Mouse (Mus musculus): ENCODE data around the gene Sdr42e1. TPM values are rescaled to one million over a fixed set of nuclear protein-coding genes. Genes with fewer than 3 reads are reported as not detected.

Gene Sdr42e1
- polyA plus RNA-seq, 1 experiment, result 5.8 TPM

- Histone ChIP-seq H3K4me1 (ENCODE audit: control insufficient read depth, insufficient read depth, low read length) (no peaks in the 10 kb centered on the region), H3K4me3 (replicated peaks; ENCODE audit: insufficient read depth, low read depth, low read length) (no peak overlapping the region), H3K27ac (ENCODE audit: insufficient read depth, low read length) (no peak overlapping the region), H3K27me3 (ENCODE audit: control insufficient read depth, insufficient read depth, low read length) (no peaks in the 10 kb centered on the region)
- DNase-seq, result no peak
- TF ChIP-seq CTCF (IDR thresholded peaks at IDR 0.05; ENCODE audit: borderline replicate concordance, insufficient read depth, low read depth, low read length) (no peak), POLR2A (IDR thresholded peaks at IDR 0.05; ENCODE audit: borderline replicate concordance, insufficient read depth, low read length) (no peak)
- 78% methylated on average over 5 of the region's 5 CpGs for WGBS
Observed at GRCm38 (mm10) chr8:117632532-117632931, 41.0 kb downstream of the Sdr42e1 start.

- H3K27ac ChIP-seq (ENCODE audit: insufficient read depth, low read length), result no peak overlapping the region
- H3K4me1 ChIP-seq (ENCODE audit: control insufficient read depth, insufficient read depth, low read length), result no peaks in the 10 kb centered on the region
- TF ChIP-seq CTCF (IDR thresholded peaks at IDR 0.05; ENCODE audit: borderline replicate concordance, insufficient read depth, low read depth, low read length) (no peak), POLR2A (IDR thresholded peaks at IDR 0.05; ENCODE audit: borderline replicate concordance, insufficient read depth, low read length) (no peak)
- no peak for DNase-seq
- H3K4me3 ChIP-seq (replicated peaks; ENCODE audit: insufficient read depth, low read depth, low read length), result no peak overlapping the region
- H3K27me3 ChIP-seq (ENCODE audit: control insufficient read depth, insufficient read depth, low read length), result no peaks in the 10 kb centered on the region
- WGBS, result 24% methylated on average over 9 of the region's 9 CpGs
Observed at GRCm38 (mm10) chr8:117627096-117627495, 46.4 kb downstream of the Sdr42e1 start.

- 21% methylated on average over 14 of the region's 14 CpGs for WGBS
Observed at GRCm38 (mm10) chr8:117626040-117626838, 47.2 kb downstream of the Sdr42e1 start.

GRCm38 (mm10) chr8:117612861-117613260 lies 60.6 kb downstream of the Sdr42e1 start:
- DNase-seq, result no peak
- H3K27ac ChIP-seq (ENCODE audit: insufficient read depth, low read length), result no peak overlapping the region
- H3K4me1 ChIP-seq (ENCODE audit: control insufficient read depth, insufficient read depth, low read length), result no peaks in the 10 kb centered on the region
- whole genome bisulfite sequencing, result 87% methylated on average over 12 of the region's 12 CpGs
- H3K4me3 ChIP-seq (replicated peaks; ENCODE audit: insufficient read depth, low read depth, low read length), result no peak overlapping the region
- TF ChIP-seq CTCF (IDR thresholded peaks at IDR 0.05; ENCODE audit: borderline replicate concordance, insufficient read depth, low read depth, low read length), result no peak
- TF ChIP-seq POLR2A (IDR thresholded peaks at IDR 0.05; ENCODE audit: borderline replicate concordance, insufficient read depth, low read length), result no peak
- no peaks in the 10 kb centered on the region for H3K27me3 ChIP-seq (ENCODE audit: control insufficient read depth, insufficient read depth, low read length)

More at GRCm38 (mm10) chr8:117626040-117626838, 47.2 kb downstream of the Sdr42e1 start:
- H3K4me3 ChIP-seq (replicated peaks; ENCODE audit: insufficient read depth, low read depth, low read length), result no peak overlapping the region
- no peak overlapping the region for H3K27ac ChIP-seq (ENCODE audit: insufficient read depth, low read length)
- no peaks in the 10 kb centered on the region for H3K27me3 ChIP-seq (ENCODE audit: control insufficient read depth, insufficient read depth, low read length)
- H3K4me1 ChIP-seq (ENCODE audit: control insufficient read depth, insufficient read depth, low read length), result no peaks in the 10 kb centered on the region
- TF ChIP-seq POLR2A (IDR thresholded peaks at IDR 0.05; ENCODE audit: borderline replicate concordance, insufficient read depth, low read length) (no peak), CTCF (IDR thresholded peaks at IDR 0.05; ENCODE audit: borderline replicate concordance, insufficient read depth, low read depth, low read length) (peak; percentile 84)
- DNase-seq, result peak; percentile 47 to 52

Other genes starting within 250 kb of the Sdr42e1 start
- gene Plcg2, start 175.4 kb downstream of the Sdr42e1 start, polyA plus RNA-seq (2012; rRNA removed), result 2.1 and 2.4 TPM in 2 replicates
- 1.1 and 2.0 TPM in 2 replicates for gene Hsd17b2, start 28.2 kb upstream of the Sdr42e1 start, polyA plus RNA-seq (2012; rRNA removed)
- 24.7 and 26.2 TPM in 2 replicates for gene Mphosph6, start 128.3 kb upstream of the Sdr42e1 start, polyA plus RNA-seq (2012; rRNA removed)